Mouse (Mus musculus): ENCODE measurements around the gene H2-M10.5. TPM values are rescaled to one million over a fixed set of nuclear protein-coding genes. Genes with fewer than 3 reads are reported as not detected.
"Not testable (repeated sequence)": the region's sequence is repeated elsewhere in the genome, so short reads cannot be mapped to it uniquely, and the experiment has no call there.

Gene H2-M10.5
- polyA plus RNA-seq, 1 experiment from 2014 or later: not detected

- not testable (repeated sequence) for H3K4me2 ChIP-seq (replicated peaks; ENCODE audit: low read depth, low read length); H3K36me3 ChIP-seq (ENCODE audit: insufficient read depth, low read length); H3K4me3 ChIP-seq (ENCODE audit: low read length); H3K9me3 ChIP-seq (ENCODE audit: low read length); H3K9ac ChIP-seq (replicated peaks; ENCODE audit: low read length); ATAC-seq (ENCODE audit: low FRiP score, low TSS enrichment); H3K27me3 ChIP-seq (ENCODE audit: insufficient read depth, low read length); H3K27ac ChIP-seq (ENCODE audit: low read length); H3K4me1 ChIP-seq (ENCODE audit: insufficient read depth, low read length)
- 48% methylated on average over 4 of the region's 4 CpGs for WGBS
Observed at GRCm38 (mm10) chr17:36799921-36800462, 27.3 kb downstream of the H2-M10.5 start.

DNA sequence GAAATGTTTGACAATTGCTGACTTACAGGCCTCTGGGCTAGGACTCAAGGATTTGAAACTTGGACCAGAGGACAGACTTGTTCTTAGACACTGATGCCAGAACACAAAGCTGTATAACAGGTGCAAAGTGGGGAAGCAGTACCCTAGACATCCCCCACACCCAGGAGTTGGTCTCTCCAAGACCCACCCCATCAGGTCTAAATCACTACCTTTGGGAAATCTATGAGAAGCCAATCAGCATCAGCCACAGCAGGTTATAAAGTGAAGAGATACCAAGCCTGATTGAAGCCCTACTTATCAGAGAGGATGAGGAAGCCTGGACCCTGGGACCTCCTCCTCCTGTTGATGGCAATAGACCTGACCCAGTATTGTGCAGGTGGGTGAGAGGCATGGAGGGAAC, 39.2 kb downstream of the H2-M10.5 start, which contains the start of gene H2-M10.6:
Gene H2-M10.6, plus strand, starts transcription at position 301 of the 400 bp plus-strand sequence.
- Histone ChIP-seq H3K4me1 (ENCODE audit: insufficient read depth, low read length) (no peaks in the 10 kb centered on the region), H3K36me3 (ENCODE audit: insufficient read depth, low read length) (no peaks in the 10 kb centered on the region), H3K9ac (replicated peaks; ENCODE audit: low read length) (no peak within 1 kb of the TSS), H3K9me3 (ENCODE audit: low read length) (no peaks in the 10 kb centered on the region), H3K27me3 (ENCODE audit: insufficient read depth, low read length) (no peaks in the 10 kb centered on the region), H3K4me3 (ENCODE audit: low read length) (no peak within 1 kb of the TSS), H3K4me2 (replicated peaks; ENCODE audit: low read depth, low read length) (no peak within 1 kb of the TSS), H3K27ac (ENCODE audit: low read length) (no peak within 1 kb of the TSS)
- no peak for ATAC-seq (ENCODE audit: low FRiP score, low TSS enrichment)

DNA sequence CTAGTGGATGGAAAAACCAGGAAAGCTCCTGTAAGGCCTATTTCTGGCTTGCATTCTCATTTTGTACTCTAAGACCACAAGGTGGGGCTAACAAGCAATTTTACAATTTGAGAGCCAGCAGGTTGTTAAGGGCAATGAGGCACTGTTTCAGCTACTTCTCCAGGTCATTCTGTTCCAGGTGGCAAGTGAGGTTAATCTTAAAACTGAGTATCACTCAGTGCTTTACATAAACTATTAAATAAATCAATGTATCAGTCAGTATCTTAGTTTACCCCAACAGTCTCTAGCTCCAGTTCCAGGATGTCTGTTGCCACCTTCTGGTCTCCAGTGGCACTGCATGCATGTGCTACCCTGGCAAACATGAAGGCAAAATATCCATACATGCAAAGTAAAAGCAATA, 51.3 kb downstream of the H2-M10.5 start:
- Histone ChIP-seq H3K4me2 (replicated peaks; ENCODE audit: low read depth, low read length) (no peak overlapping the region), H3K4me1 (ENCODE audit: insufficient read depth, low read length) (no peaks in the 10 kb centered on the region), H3K36me3 (ENCODE audit: insufficient read depth, low read length) (no peaks in the 10 kb centered on the region), H3K27ac (ENCODE audit: low read length) (no peak overlapping the region), H3K27me3 (ENCODE audit: insufficient read depth, low read length) (no peaks in the 10 kb centered on the region), H3K9me3 (ENCODE audit: low read length) (no peaks in the 10 kb centered on the region), H3K9ac (replicated peaks; ENCODE audit: low read length) (no peak overlapping the region), H3K4me3 (ENCODE audit: low read length) (no peak overlapping the region)
- peak; percentile 39; the same call in 1 of the 2 replicates for ATAC-seq (ENCODE audit: low FRiP score, low TSS enrichment)

- H3K4me3 ChIP-seq (ENCODE audit: low read length): no peak overlapping the region
- H3K4me1 ChIP-seq (ENCODE audit: insufficient read depth, low read length): no peaks in the 10 kb centered on the region
- WGBS: 26% methylated on average over 4 of the region's 4 CpGs
- H3K9ac ChIP-seq (replicated peaks; ENCODE audit: low read length): no peak overlapping the region
- no peaks in the 10 kb centered on the region for H3K9me3 ChIP-seq (ENCODE audit: low read length)
- no peak for ATAC-seq (ENCODE audit: low FRiP score, low TSS enrichment)
- H3K4me2 ChIP-seq (replicated peaks; ENCODE audit: low read depth, low read length): no peak overlapping the region
- H3K27ac ChIP-seq (ENCODE audit: low read length): no peak overlapping the region
- H3K27me3 ChIP-seq (ENCODE audit: insufficient read depth, low read length): no peaks in the 10 kb centered on the region
- no peaks in the 10 kb centered on the region for H3K36me3 ChIP-seq (ENCODE audit: insufficient read depth, low read length)
Observed at GRCm38 (mm10) chr17:36825525-36825924, 52.8 kb downstream of the H2-M10.5 start.

Other genes starting within 250 kb of the H2-M10.5 start
- not detected in 2 replicates for gene H2-M11, start 225.8 kb upstream of the H2-M10.5 start, polyA plus RNA-seq (2015; fragmentation: Nextera tagmentation; extraction: Ambion mirVana)
- not detected in 2 replicates for gene H2-M9, start 130.2 kb upstream of the H2-M10.5 start, polyA plus RNA-seq (2015; fragmentation: Nextera tagmentation; extraction: Ambion mirVana)
- not detected in 2 replicates for gene H2-M1, start 100.7 kb upstream of the H2-M10.5 start, polyA plus RNA-seq (2015; fragmentation: Nextera tagmentation; extraction: Ambion mirVana)
- gene H2-M10.6, start 39.3 kb downstream of the H2-M10.5 start, polyA plus RNA-seq (2015; fragmentation: Nextera tagmentation; extraction: Ambion mirVana): not detected in 2 replicates
- 41.7 and 45.8 TPM in 2 replicates for gene Trim26, start 64.2 kb downstream of the H2-M10.5 start, polyA plus RNA-seq (2015; fragmentation: Nextera tagmentation; extraction: Ambion mirVana)
- 0.22 and 0.27 TPM in 2 replicates for gene Trim15, start 94.3 kb downstream of the H2-M10.5 start, polyA plus RNA-seq (2015; fragmentation: Nextera tagmentation; extraction: Ambion mirVana)
- gene Trim10, start 96.7 kb downstream of the H2-M10.5 start, polyA plus RNA-seq (2015; fragmentation: Nextera tagmentation; extraction: Ambion mirVana): 2.1 and 2.4 TPM in 2 replicates
- gene Trim40, start 117.2 kb downstream of the H2-M10.5 start, polyA plus RNA-seq (2015; fragmentation: Nextera tagmentation; extraction: Ambion mirVana): not detected in 2 replicates
- not detected in 2 replicates for gene Trim31, start 125.2 kb downstream of the H2-M10.5 start, polyA plus RNA-seq (2015; fragmentation: Nextera tagmentation; extraction: Ambion mirVana)
- gene Rnf39, start 170.0 kb downstream of the H2-M10.5 start, polyA plus RNA-seq (2015; fragmentation: Nextera tagmentation; extraction: Ambion mirVana): 0.22 and 0.27 TPM in 2 replicates
- 111 and 116 TPM in 2 replicates for gene Ppp1r11, start 178.8 kb downstream of the H2-M10.5 start, polyA plus RNA-seq (2015; fragmentation: Nextera tagmentation; extraction: Ambion mirVana)
- 90.7 and 94.7 TPM in 2 replicates for gene Znrd1, start 185.6 kb downstream of the H2-M10.5 start, polyA plus RNA-seq (2015; fragmentation: Nextera tagmentation; extraction: Ambion mirVana)
- gene Znrd1as, start 185.7 kb downstream of the H2-M10.5 start, polyA plus RNA-seq (2015; fragmentation: Nextera tagmentation; extraction: Ambion mirVana): 6.7 and 6.8 TPM in 2 replicates
- not detected in 2 replicates for gene 2410137M14Rik, start 208.3 kb downstream of the H2-M10.5 start, polyA plus RNA-seq (2015; fragmentation: Nextera tagmentation; extraction: Ambion mirVana)
- gene H2-M5, start 216.6 kb downstream of the H2-M10.5 start, polyA plus RNA-seq (2015; fragmentation: Nextera tagmentation; extraction: Ambion mirVana): 0.44 and 0.57 TPM in 2 replicates
- gene Zfp57, start 228.3 kb downstream of the H2-M10.5 start, polyA plus RNA-seq (2015; fragmentation: Nextera tagmentation; extraction: Ambion mirVana): 64.5 and 66.7 TPM in 2 replicates